Mouse (Mus musculus) naive thymus-derived CD4-positive, alpha-beta T cell, adult 5 months (primary cell): Measurements from ENCODE around the gene Wiz. TPM values are rescaled to one million over a fixed set of nuclear protein-coding genes. Genes with fewer than 3 reads are reported as not detected.

Source experiments
- polyA plus RNA-seq: library from polyadenylated mRNA; unstranded; fragments of 100-300 nt; shearing (Covaris generic); gene quantifications from one replicate; pipeline ENCODE4 v1.2.1, GENCODE M21; 2017

Wiz gene
- polyA plus RNA-seq = 20.4 TPM

DNA sequence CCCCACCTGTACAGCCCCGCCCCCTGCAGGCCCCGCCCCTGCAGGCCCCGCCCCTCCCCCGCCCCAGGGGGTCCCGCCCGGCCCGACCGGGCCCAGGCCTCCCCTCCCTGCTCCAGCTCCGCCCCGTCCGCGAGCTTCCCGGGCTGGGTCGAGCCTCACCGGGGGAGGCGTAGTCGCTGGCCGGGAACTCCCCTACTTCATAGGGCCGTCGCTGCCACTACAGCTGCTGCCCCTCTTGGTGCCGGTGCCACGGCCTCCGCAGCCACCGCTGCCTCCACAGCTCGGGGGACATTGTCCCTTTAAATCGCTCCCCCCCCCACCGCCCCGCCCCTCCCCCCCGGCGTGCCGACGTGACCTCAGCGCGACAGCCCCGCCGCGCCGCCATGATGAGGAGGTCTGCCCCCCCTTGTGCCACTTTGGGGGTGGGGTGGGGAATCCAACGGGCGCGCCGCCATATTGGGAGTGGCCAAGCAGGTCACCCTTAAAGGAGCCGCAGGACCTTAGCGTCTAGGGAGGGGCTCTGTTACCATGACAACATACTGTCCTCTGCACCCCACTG, at the start of gene Wiz:
Wiz (minus strand) TSS at position 339 of the 559 bp plus-strand sequence.

DNA sequence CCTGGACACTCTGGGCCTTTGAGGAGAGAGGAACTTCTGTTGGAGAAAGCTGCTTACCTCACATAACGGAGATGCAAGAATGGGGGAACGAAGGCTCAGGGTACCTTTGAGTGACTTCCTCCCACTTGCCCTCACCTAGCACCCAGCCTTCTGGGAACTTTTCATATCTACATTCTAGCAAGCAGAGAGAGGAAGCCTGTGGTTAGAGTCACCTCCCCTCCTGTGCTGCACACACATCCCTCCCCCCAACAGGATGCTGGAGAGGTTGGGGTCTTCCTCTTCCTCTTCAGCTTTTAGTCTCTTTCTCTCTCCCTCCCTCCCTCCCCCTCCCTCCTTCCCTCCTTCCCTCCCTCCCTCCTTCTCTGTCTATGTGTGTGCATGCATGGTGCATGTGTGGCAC, 34.8 kb upstream of the Wiz start, which contains the start of gene Pglyrp2:
Pglyrp2 (minus strand) TSS at position 134 of the 400 bp plus-strand sequence.

DNA sequence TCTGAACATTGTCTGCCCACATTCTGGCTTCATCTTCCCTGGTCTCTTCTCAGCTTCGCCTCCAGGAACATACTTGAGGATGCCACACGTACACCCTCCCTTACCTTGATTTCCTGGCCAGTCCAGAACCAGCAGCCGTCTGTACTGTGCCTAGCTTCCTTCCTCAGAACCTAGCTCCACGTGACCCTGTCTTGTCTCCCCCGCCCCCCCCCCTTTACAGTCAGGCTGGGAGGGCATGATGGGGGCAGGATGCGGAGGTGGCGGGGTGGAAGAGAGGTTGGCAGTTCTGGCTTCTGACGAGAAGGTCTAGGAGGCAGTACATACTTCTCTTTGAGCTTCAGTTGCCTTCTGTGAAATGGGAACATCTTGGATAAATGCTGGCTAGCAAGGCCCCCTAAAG, 14.2 kb upstream of the Wiz start, which contains the start of gene Rasal3:
Rasal3 (minus strand) TSS at position 167 of the 400 bp plus-strand sequence.

DNA sequence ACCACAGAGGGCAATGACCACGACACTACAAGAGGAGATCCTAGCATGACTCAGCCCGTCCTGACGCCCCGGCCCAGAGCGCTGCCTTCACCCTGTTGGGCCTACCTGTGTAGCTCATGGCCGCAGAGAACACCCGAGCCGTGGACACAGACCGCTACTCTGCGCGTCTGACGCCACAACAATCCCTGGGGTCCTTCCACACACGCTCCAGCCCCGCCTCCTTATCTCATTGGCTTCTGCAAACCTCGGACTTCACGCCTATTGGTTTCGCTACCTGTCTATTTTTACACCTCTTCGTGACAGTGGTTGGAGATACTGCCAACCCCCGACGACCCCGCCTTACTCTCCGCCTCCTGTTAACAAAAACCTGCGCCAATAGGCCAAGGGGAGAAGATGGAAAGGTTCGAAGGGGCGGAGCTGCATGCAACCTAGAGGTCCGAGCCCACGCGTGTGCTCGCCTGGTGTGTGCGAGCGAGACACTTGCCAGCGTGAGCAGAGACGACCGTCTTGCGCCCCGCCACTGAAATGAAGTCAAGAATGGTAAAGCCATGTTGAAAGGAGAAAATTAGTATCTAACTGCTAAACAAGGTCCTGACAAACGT, 38.8 kb downstream of the Wiz start, which contains the start of gene Akap8l:
Akap8l (minus strand) TSS at position 226 of the 602 bp plus-strand sequence.

DNA sequence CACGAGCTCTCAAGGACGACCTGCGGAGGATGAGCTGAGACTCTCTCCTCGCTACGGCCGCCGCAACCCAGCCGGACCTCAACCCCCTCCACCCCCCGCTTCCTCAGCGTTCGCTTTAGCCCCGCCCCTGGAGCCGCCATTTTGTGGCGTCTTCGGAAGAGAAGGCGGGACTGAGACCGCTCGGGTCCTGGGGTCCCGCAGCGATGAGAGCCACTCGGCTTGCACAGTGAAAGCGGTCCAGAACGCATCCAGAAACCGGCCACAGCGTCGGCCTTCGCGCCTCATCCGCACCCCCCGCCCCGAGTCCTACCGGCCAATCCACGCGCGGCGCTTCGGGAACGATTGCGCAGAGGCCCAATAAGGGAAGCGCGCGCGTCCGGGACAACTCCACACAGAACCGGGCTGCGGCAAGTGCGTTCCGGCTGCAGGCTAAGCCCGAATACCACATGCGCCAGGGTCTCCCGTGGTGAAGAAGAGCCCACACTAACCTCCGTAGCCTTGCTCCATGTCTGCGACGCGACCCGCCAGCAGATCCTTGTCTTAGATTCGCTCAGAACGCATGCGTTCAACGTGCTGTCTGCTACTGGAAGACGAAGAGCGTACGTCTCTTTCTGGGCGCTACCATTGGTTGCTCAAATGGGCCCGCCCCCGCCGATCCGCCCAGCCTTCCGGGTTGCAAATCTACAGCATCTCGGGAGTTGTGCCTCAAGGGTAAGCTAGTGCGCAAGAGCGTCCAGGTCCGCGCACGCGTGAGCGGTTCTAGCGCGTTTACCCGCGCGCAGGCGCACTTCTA, 68.4 kb downstream of the Wiz start, which contains the start of gene Akap8:
Akap8 (minus strand) TSS at position 642 of the 793 bp plus-strand sequence.

Other genes with a start within 250 kb of the Wiz start
- gene Notch3, start 222.6 kb downstream of the Wiz start, polyA plus RNA-seq = not detected
- not detected for gene Ephx3, start 199.9 kb downstream of the Wiz start, polyA plus RNA-seq
- 329 TPM for gene Brd4, start 104.7 kb downstream of the Wiz start, polyA plus RNA-seq
- 287 TPM for gene Akap8, start 68.2 kb downstream of the Wiz start, polyA plus RNA-seq
- gene Akap8l, start 38.8 kb downstream of the Wiz start, polyA plus RNA-seq = 339 TPM
- gene Rasal3, start 14.1 kb upstream of the Wiz start, polyA plus RNA-seq = 735 TPM
- 37.1 TPM for gene Pglyrp2, start 34.7 kb upstream of the Wiz start, polyA plus RNA-seq
- not detected for gene Cyp4f39, start 63.3 kb upstream of the Wiz start, polyA plus RNA-seq
- 1.1 TPM for gene Cyp4f17, start 116.6 kb upstream of the Wiz start, polyA plus RNA-seq
- gene Cyp4f16, start 147.1 kb upstream of the Wiz start, polyA plus RNA-seq = 6.3 TPM
- gene Cyp4f37, start 231.9 kb upstream of the Wiz start, polyA plus RNA-seq = not detected